In the genomic region with DNA sequence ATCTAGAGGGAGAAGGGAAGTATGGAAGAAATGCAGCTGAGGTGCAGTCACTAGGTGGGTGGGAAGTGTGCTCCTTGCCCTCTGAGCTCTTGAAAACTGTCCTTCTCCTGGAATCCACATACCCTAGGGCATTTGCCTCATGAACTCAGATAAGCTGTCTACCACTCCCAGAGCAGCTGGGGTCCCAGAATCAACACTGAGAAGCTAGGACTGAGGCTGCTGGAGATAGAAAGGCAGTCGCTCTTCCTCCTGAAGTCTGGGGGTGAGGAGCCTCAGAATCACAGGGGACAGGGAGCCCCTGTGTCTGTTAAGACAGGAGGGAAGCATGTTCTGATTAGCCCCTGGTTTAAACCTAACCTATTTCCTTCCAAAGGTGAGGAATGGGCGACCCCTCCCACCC, we compare ENCODE assay signal across 17 mouse cellular contexts. TPM values are rescaled to one million over a fixed set of nuclear protein-coding genes. Genes with fewer than 3 reads are reported as not detected.
A peak's percentile ranks its signal among the peaks of the same experiment; 100 is the strongest.
DNase-seq lines count a peak whose midpoint lies in the region; ATAC-seq and TF ChIP-seq lines count a peak whose summit lies in the region.
"Had no signal": no experiment of that assay in that cellular context is flagged by ENCODE, and none has a peak within 500 bp of the region (broad histone marks: within the 10 kb centered on the region; RNA-seq: fewer than 3 reads in every experiment).

No protein-coding gene starts in this region.

- peaks cover 14% of the 10 kb centered on the region for H3K4me1 ChIP-seq in heart, embryonic 13.5 days
- H3K4me1 ChIP-seq in heart, adult 2 months (ENCODE audit: control insufficient read depth, insufficient read depth, low read length) = peaks cover 3% of the 10 kb centered on the region; the same call in 1 of the 2 replicates
- peaks cover 26% of the 10 kb centered on the region for H3K4me1 ChIP-seq in megakaryocyte, embryonic 14.5 days
- peaks cover 6% of the 10 kb centered on the region; the same call in 1 of the 2 replicates for H3K4me1 ChIP-seq in embryonic fibroblast, embryonic 13.5 days (ENCODE audit: control insufficient read depth, insufficient read depth, low read length)

- H3K9ac ChIP-seq in heart, embryonic 13.5 days = 0 out of 2 replicates have a peak overlapping the region, but pooled peaks have one; percentile 14
- no peak overlapping the region for H3K9ac ChIP-seq in heart, adult 2 months (ENCODE audit: low read depth, low read length)

- intact Hi-C loops in heart, adult 2 months (cut with DNase I) = no loop called here
- intact Hi-C loops in gastrocnemius, postnatal 36 days (cut with DNase I) = no loop called here

- H3K27me3 ChIP-seq in heart, embryonic 13.5 days (replicated peaks) = no peaks in the 10 kb centered on the region
- no peaks in the 10 kb centered on the region for H3K27me3 ChIP-seq in heart, adult 2 months (ENCODE audit: control insufficient read depth, insufficient read depth, low read length)
- no peaks in the 10 kb centered on the region for H3K27me3 ChIP-seq in megakaryocyte, embryonic 14.5 days (replicated peaks)

- H3K9me3 ChIP-seq in heart, embryonic 13.5 days = no peaks in the 10 kb centered on the region
- no peaks in the 10 kb centered on the region for H3K9me3 ChIP-seq in megakaryocyte, embryonic 14.5 days

- H3K27ac ChIP-seq in heart, embryonic 13.5 days (replicated peaks) = peak overlapping the region; percentile 81
- no peak overlapping the region for H3K27ac ChIP-seq in heart, adult 2 months
- H3K27ac ChIP-seq in embryonic fibroblast, embryonic 13.5 days (ENCODE audit: insufficient read depth, low read length) = peak overlapping the region; percentile 35
- H3K27ac ChIP-seq in macrophage = peak overlapping the region; percentile 55
- H3K27ac ChIP-seq: hindbrain, postnatal 0 days; kidney, postnatal 0 days had no signal

- no peak overlapping the region for H3K4me3 ChIP-seq in heart, embryonic 13.5 days
- H3K4me3 ChIP-seq in heart, adult 2 months = no peak overlapping the region
- peak overlapping the region; percentile 4 for H3K4me3 ChIP-seq in megakaryocyte, embryonic 14.5 days (replicated peaks)
- no peak overlapping the region for H3K4me3 ChIP-seq in embryonic fibroblast, embryonic 13.5 days (ENCODE audit: insufficient read depth, low read length)
- no peak overlapping the region for H3K4me3 ChIP-seq in macrophage (ENCODE audit: inconsistent target)

- no peak for TF ChIP-seq CTCF in heart, adult 2 months (IDR thresholded peaks at IDR 0.05)
- no peak for TF ChIP-seq CTCF in embryonic fibroblast, embryonic 13.5 days (IDR thresholded peaks at IDR 0.05; ENCODE audit: borderline replicate concordance, insufficient read depth, low read length)

- no peak for TF ChIP-seq EP300 in heart, adult 2 months (IDR thresholded peaks at IDR 0.05; ENCODE audit: insufficient read depth, low read depth, low read length)

- H3K4me2 ChIP-seq in heart, embryonic 13.5 days = peak overlapping the region; percentile 16; the same call in 1 of the 2 replicates

- ATAC-seq in heart, embryonic 13.5 days (ENCODE audit: extremely low read depth, insufficient number of reproducible peaks, low FRiP score, low TSS enrichment) = no peak
- ATAC-seq in megakaryocyte, adult 5-6 weeks (ENCODE audit: poor library complexity, severe bottlenecking) = no peak
- ATAC-seq: hindbrain, postnatal 0 days had no signal

- WGBS in heart, embryonic 13.5 days = 29% methylated on average over 2 of the region's 2 CpGs
- 49% methylated on average over 2 of the region's 2 CpGs for WGBS in heart, adult 2 months
- 88% methylated on average over 2 of the region's 2 CpGs for WGBS in macrophage (ENCODE audit: missing documents)

- DNase-seq in heart, adult 2 months = no peak
- DNase-seq in gastrocnemius, postnatal 36 days = no peak
- DNase-seq in ovary, adult 18-20 months (ENCODE audit: low spot score) = no peak
- DNase-seq: B cell, adult 2 months; cerebellum, adult 2 months; lung, adult 18-20 months had no signal

- TF ChIP-seq POLR2A in heart, adult 2 months (IDR thresholded peaks at IDR 0.05; ENCODE audit: insufficient read depth, low read depth, low read length) = no peak
- no peak for TF ChIP-seq POLR2A in embryonic fibroblast, embryonic 13.5 days (IDR thresholded peaks at IDR 0.05; ENCODE audit: low read depth, low read length)

- no peaks in the 10 kb centered on the region; the same call in 1 of the 2 replicates for H3K79me2 ChIP-seq in heart, adult 2 months (replicated peaks; ENCODE audit: control insufficient read depth, insufficient read depth, low read length)
- H3K79me2 ChIP-seq in macrophage (ENCODE audit: inconsistent target) = no peaks in the 10 kb centered on the region

- peaks cover 39% of the 10 kb centered on the region for H3K36me3 ChIP-seq in heart, embryonic 13.5 days
- H3K36me3 ChIP-seq in heart, adult 2 months (ENCODE audit: control insufficient read depth, insufficient read depth, low read length) = peaks cover 2% of the 10 kb centered on the region
- H3K36me3 ChIP-seq in megakaryocyte, embryonic 14.5 days (replicated peaks; ENCODE audit: low read length) = peaks cover 33% of the 10 kb centered on the region
- no peaks in the 10 kb centered on the region for H3K36me3 ChIP-seq in macrophage (ENCODE audit: inconsistent target)

RNA-seq across cellular contexts. Expression of a gene that starts 13.0 kb away (rescaled TPM):
- polyA plus RNA-seq in heart, embryonic 13.5 days (2015; fragmentation: Nextera tagmentation; extraction: Ambion mirVana) = 0.31 and 0.67 TPM in 2 replicates
- under 1 TPM; 0.48 to 0.63 TPM for total RNA-seq in heart, adult 2 months (2021)
- not detected in 2 replicates for polyA plus RNA-seq in heart, adult 2 months (2012; rRNA removed)
- 0.19 TPM in 1 of 2 replicates, not detected in the other for polyA plus RNA-seq in megakaryocyte, embryonic 14.5 days (2012; ENCODE audit: insufficient read depth, low replicate concordance)
- not detected in 2 replicates for total RNA-seq in megakaryocyte, adult 5-6 weeks (2015)
- total RNA-seq in megakaryocyte, adult 5-6 weeks (2017) = not detected in 2 replicates
- not detected in 2 replicates for polyA plus RNA-seq in embryonic fibroblast, embryonic 13.5 days (2011; ENCODE audit: insufficient read length, low read depth, missing spikeins)
- not detected for total RNA-seq in macrophage (2018; cell fraction: chromatin; rRNA removed)
- total RNA-seq in macrophage (2018; cell fraction: cytosol; rRNA removed) = not detected
- not detected for total RNA-seq in macrophage (2018; cell fraction: nucleus; rRNA removed)
- polyA plus RNA-seq in macrophage (2018) = not detected in 3 replicates
- total RNA-seq in gastrocnemius, postnatal 36 days (2021) = under 1 TPM; 0.43 to 0.54 TPM
- total RNA-seq: granulocyte monocyte progenitor cell, adult 5-6 weeks; neutrophil, adult 5-6 weeks had no signal
- polyA plus RNA-seq: hindbrain, postnatal 0 days had no signal

RNA-seq across cellular contexts. Expression of a gene that starts 13.9 kb away (rescaled TPM):
- 62.0 and 66.4 TPM in 2 replicates for polyA plus RNA-seq in heart, embryonic 13.5 days (2015; fragmentation: Nextera tagmentation; extraction: Ambion mirVana)
- total RNA-seq in heart, adult 2 months (2021) = 10 to 100 TPM; 48.9 to 53.9 TPM
- polyA plus RNA-seq in heart, adult 2 months (2012; rRNA removed) = 40.1 and 97.1 TPM in 2 replicates
- polyA plus RNA-seq in megakaryocyte, embryonic 14.5 days (2012; ENCODE audit: insufficient read depth, low replicate concordance) = 14.2 TPM in 1 of 2 replicates, not detected in the other
- 0.13 and 1.8 TPM in 2 replicates for total RNA-seq in megakaryocyte, adult 5-6 weeks (2015)
- 0.15 and 1.2 TPM in 2 replicates for total RNA-seq in megakaryocyte, adult 5-6 weeks (2017)
- 52.5 and 67.1 TPM in 2 replicates for polyA plus RNA-seq in embryonic fibroblast, embryonic 13.5 days (2011; ENCODE audit: insufficient read length, low read depth, missing spikeins)
- 1 to 10 TPM in 9 of 26 experiments, under 1 TPM in 13, not detected in 4; 0.45 to 3.1 (median 0.98) TPM for total RNA-seq in macrophage (2018; cell fraction: chromatin; rRNA removed)
- total RNA-seq in macrophage (2018; cell fraction: cytosol; rRNA removed) = 1 to 10 TPM; 4.0 to 7.1 (median 5.2) TPM
- 1 to 10 TPM in 25 of 26 experiments, not detected in 1; 1.1 to 6.5 (median 2.5) TPM for total RNA-seq in macrophage (2018; cell fraction: nucleus; rRNA removed)
- polyA plus RNA-seq in macrophage (2018) = 6.7 to 13.2 TPM (median 11.5 TPM) in 3 replicates
- 10 to 100 TPM; 19.7 to 22.2 TPM for total RNA-seq in gastrocnemius, postnatal 36 days (2021)

RNA-seq across cellular contexts. Expression of a gene that starts 39.9 kb away (rescaled TPM):
- 4.7 and 6.9 TPM in 2 replicates for polyA plus RNA-seq in heart, embryonic 13.5 days (2015; fragmentation: Nextera tagmentation; extraction: Ambion mirVana)
- 1 to 10 TPM; 3.1 to 3.3 TPM for total RNA-seq in heart, adult 2 months (2021)
- 6.9 and 19.4 TPM in 2 replicates for polyA plus RNA-seq in heart, adult 2 months (2012; rRNA removed)
- polyA plus RNA-seq in megakaryocyte, embryonic 14.5 days (2012; ENCODE audit: insufficient read depth, low replicate concordance) = 0.31 TPM in 1 of 2 replicates, not detected in the other
- total RNA-seq in megakaryocyte, adult 5-6 weeks (2015) = 0.62 TPM in 1 of 2 replicates, not detected in the other
- 3.6 TPM in 1 of 2 replicates, not detected in the other for total RNA-seq in megakaryocyte, adult 5-6 weeks (2017)
- polyA plus RNA-seq in embryonic fibroblast, embryonic 13.5 days (2011; ENCODE audit: insufficient read length, low read depth, missing spikeins) = 3.4 and 3.5 TPM in 2 replicates
- total RNA-seq in macrophage (2018; cell fraction: chromatin; rRNA removed) = 1 to 10 TPM in 1 of 26 experiments, not detected in 25; 2.7 TPM
- total RNA-seq in macrophage (2018; cell fraction: cytosol; rRNA removed) = 1 to 10 TPM in 5 of 26 experiments, under 1 TPM in 17, not detected in 4; 0.38 to 1.1 (median 0.68) TPM
- 1 to 10 TPM in 1 of 26 experiments, not detected in 25; 1.3 TPM for total RNA-seq in macrophage (2018; cell fraction: nucleus; rRNA removed)
- polyA plus RNA-seq in macrophage (2018) = 0.80 to 1.4 TPM in 2 of 3 replicates, not detected in the other
- total RNA-seq in gastrocnemius, postnatal 36 days (2021) = 1 to 10 TPM; 1.6 to 2.9 TPM
- total RNA-seq: granulocyte monocyte progenitor cell, adult 5-6 weeks; hindbrain, postnatal 0 days; neutrophil, adult 5-6 weeks had no signal

RNA-seq across cellular contexts. Expression of a gene that starts 41.2 kb away (rescaled TPM):
- polyA plus RNA-seq in heart, embryonic 13.5 days (2015; fragmentation: Nextera tagmentation; extraction: Ambion mirVana) = not detected in 2 replicates
- total RNA-seq in heart, adult 2 months (2021) = not detected
- not detected in 2 replicates for polyA plus RNA-seq in heart, adult 2 months (2012; rRNA removed)
- polyA plus RNA-seq in megakaryocyte, embryonic 14.5 days (2012; ENCODE audit: insufficient read depth, low replicate concordance) = not detected in 2 replicates
- total RNA-seq in megakaryocyte, adult 5-6 weeks (2015) = not detected in 2 replicates
- total RNA-seq in megakaryocyte, adult 5-6 weeks (2017) = not detected in 2 replicates
- not detected in 2 replicates for polyA plus RNA-seq in embryonic fibroblast, embryonic 13.5 days (2011; ENCODE audit: insufficient read length, low read depth, missing spikeins)
- total RNA-seq in macrophage (2018; cell fraction: chromatin; rRNA removed) = not detected
- total RNA-seq in macrophage (2018; cell fraction: cytosol; rRNA removed) = not detected
- not detected for total RNA-seq in macrophage (2018; cell fraction: nucleus; rRNA removed)
- not detected in 3 replicates for polyA plus RNA-seq in macrophage (2018)
- total RNA-seq in gastrocnemius, postnatal 36 days (2021) = not detected
- total RNA-seq: granulocyte monocyte progenitor cell, adult 5-6 weeks; hindbrain, postnatal 0 days; left cerebral cortex, postnatal 14 days; neutrophil, adult 5-6 weeks had no signal
- polyA plus RNA-seq: cerebellum, adult 2 months; frontal cortex, adult 2 months; hindbrain, postnatal 0 days; kidney, postnatal 0 days had no signal

RNA-seq across cellular contexts. Expression of a gene that starts 43.9 kb away (rescaled TPM):
- not detected in 2 replicates for polyA plus RNA-seq in heart, embryonic 13.5 days (2015; fragmentation: Nextera tagmentation; extraction: Ambion mirVana)
- under 1 TPM; 0.14 to 0.31 TPM for total RNA-seq in heart, adult 2 months (2021)
- polyA plus RNA-seq in heart, adult 2 months (2012; rRNA removed) = 0.15 and 0.20 TPM in 2 replicates
- 0.07 TPM in 1 of 2 replicates, not detected in the other for polyA plus RNA-seq in megakaryocyte, embryonic 14.5 days (2012; ENCODE audit: insufficient read depth, low replicate concordance)
- not detected in 2 replicates for total RNA-seq in megakaryocyte, adult 5-6 weeks (2015)
- not detected in 2 replicates for total RNA-seq in megakaryocyte, adult 5-6 weeks (2017)
- not detected in 2 replicates for polyA plus RNA-seq in embryonic fibroblast, embryonic 13.5 days (2011; ENCODE audit: insufficient read length, low read depth, missing spikeins)
- 1 to 10 TPM in 13 of 26 experiments, under 1 TPM in 9, not detected in 4; 0.37 to 5.6 (median 1.7) TPM for total RNA-seq in macrophage (2018; cell fraction: chromatin; rRNA removed)
- total RNA-seq in macrophage (2018; cell fraction: cytosol; rRNA removed) = under 1 TPM in 4 of 26 experiments, not detected in 22; 0.10 to 0.17 (median 0.13) TPM
- 1 to 10 TPM in 10 of 26 experiments, under 1 TPM in 8, not detected in 8; 0.31 to 4.0 (median 1.1) TPM for total RNA-seq in macrophage (2018; cell fraction: nucleus; rRNA removed)
- not detected in 3 replicates for polyA plus RNA-seq in macrophage (2018)
- under 1 TPM; 0.25 to 0.26 TPM for total RNA-seq in gastrocnemius, postnatal 36 days (2021)
- total RNA-seq: hindbrain, postnatal 0 days had no signal
- polyA plus RNA-seq: hindbrain, postnatal 0 days; kidney, postnatal 0 days had no signal
